Mouse (Mus musculus) liver, embryonic 14.5 days (tissue): ENCODE results near the gene Plekhb1. TPM values are rescaled to one million over a fixed set of nuclear protein-coding genes. Genes with fewer than 3 reads are reported as not detected.

Experiments
- ATAC-seq: fragments of 200-750 bp; cut with Nextera tagmentation; 2 replicates; pipeline ENCODE4 v1.8.0; 2017; ENCODE audit warnings: moderate number of reproducible peaks, mild to moderate bottlenecking, moderate library complexity; ENCODE audit not compliant: insufficient read depth
- DNase-seq, 3 experiments: peaks; one replicate each; pipeline ENCODE4 v3.0.0-alpha.2; 2012 to 2013; ENCODE audit warnings: low read depth in 3 of 3, low spot score in 3 of 3
- H3K27ac ChIP-seq: fragments of 300-500 bp; sonication (generic); 2 replicates; pipeline ENCODE4 v1.5.1; 2014; ENCODE audit warnings: moderate library complexity, mild to moderate bottlenecking, control low read depth, inconsistent platforms
- H3K27me3 ChIP-seq: fragments of 300-500 bp; sonication (generic); 2 replicates; pipeline ENCODE4 v1.6.1; 2014; ENCODE audit warnings: mild to moderate bottlenecking, low read length, moderate library complexity; ENCODE audit not compliant: control insufficient read depth, insufficient read depth
- H3K36me3 ChIP-seq: fragments of 300-500 bp; sonication (generic); replicated peaks from 2 replicates; pipeline ENCODE4 v1.6.1; 2014; ENCODE audit warnings: low read depth; ENCODE audit not compliant: control insufficient read depth, insufficient read depth
- H3K4me1 ChIP-seq, 2 experiments: fragments of 200-500 bp in 1 of 2; fragments of 300-500 bp in 1 of 2; sonication (generic) in 1 of 2; replicated peaks; 2 replicates each; pipeline ENCODE4 v1.6.1; 2012 to 2014; ENCODE audit warnings: antibody characterized with exemption in 1 of 2, inconsistent platforms in 1 of 2, low read length in 1 of 2; ENCODE audit not compliant: control insufficient read depth in 2 of 2, insufficient read depth in 2 of 2
- H3K4me2 ChIP-seq: fragments of 300-500 bp; sonication (generic); 2 replicates; pipeline ENCODE4 v1.6.1; 2014; ENCODE audit warnings: low read depth, mild to moderate bottlenecking, control low read depth, moderate library complexity
- H3K4me3 ChIP-seq, 2 experiments: fragments of 200-500 bp in 1 of 2; fragments of 300-500 bp in 1 of 2; sonication (generic) in 1 of 2; 2 replicates each; pipeline ENCODE4 v1.5.1; 2012 to 2014; ENCODE audit warnings: low read depth in 2 of 2, low read length in 2 of 2, mild to moderate bottlenecking in 2 of 2, control low read depth in 1 of 2, inconsistent platforms in 1 of 2, moderate library complexity in 1 of 2; ENCODE audit not compliant: insufficient read depth in 1 of 2
- H3K9ac ChIP-seq: fragments of 300-500 bp; sonication (generic); replicated peaks from 2 replicates; pipeline ENCODE4 v1.6.1; 2014; ENCODE audit warnings: mild to moderate bottlenecking, control low read depth, moderate library complexity
- H3K9me3 ChIP-seq: fragments of 300-500 bp; sonication (generic); 2 replicates; pipeline ENCODE4 v1.6.1; 2016; ENCODE audit warnings: low read length, mixed read lengths; ENCODE audit not compliant: control insufficient read depth
- CTCF ChIP-seq: IDR thresholded peaks from 2 replicates; pipeline ENCODE4 v1.5.1; 2016; ENCODE audit warnings: antibody characterized with exemption, low read depth, control low read depth
- EP300 ChIP-seq: IDR thresholded peaks from 2 replicates; pipeline ENCODE4 v1.6.1; 2016; ENCODE audit warnings: antibody characterized with exemption, low read depth
- WGBS: fragments of 180-500 bp; shearing (Covaris S2); extraction: QIAGEN DNeasy Blood & Tissue Kit; methylation state at CpG from one replicate; pipeline ENCODE4 v1.1.7; 2014; ENCODE audit not compliant: insufficient replicate concordance; 5-methylcytosine and 5-hydroxymethylcytosine counted together
- polyA plus RNA-seq, 2 experiments: library from polyadenylated mRNA; depleted of rRNA in 1 of 2; stranded (reverse) in 1 of 2; unstranded in 1 of 2; fragments of >200 nt; fragmentation: Nextera tagmentation in 1 of 2; extraction: Ambion mirVana in 1 of 2; gene quantifications; 2 replicates each; pipeline versions ENCODE4 v1.2.1 to v1.2.3; 2012 to 2014

The Plekhb1 gene
- polyA plus RNA-seq, 2 experiments = 0.24 to 0.42 TPM

DNA sequence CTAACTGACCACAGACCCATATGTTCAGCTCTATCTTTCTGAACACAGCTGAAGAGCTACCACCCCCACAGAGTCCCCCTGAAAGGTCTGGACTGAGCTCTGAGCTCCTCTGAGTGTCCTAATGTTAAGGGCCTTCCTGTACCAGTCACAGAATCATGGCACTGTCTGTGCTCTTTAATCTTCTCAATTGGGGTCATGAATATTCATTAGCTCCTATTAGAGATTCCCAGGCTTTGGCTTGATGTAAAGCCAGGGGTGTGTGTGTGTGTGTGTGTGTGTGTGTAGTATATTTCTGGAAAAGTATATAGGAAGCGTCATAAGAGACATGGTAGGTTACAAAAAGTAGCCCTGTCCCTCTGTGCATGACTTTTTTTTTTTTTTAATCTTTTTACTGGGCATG is 21.0 kb upstream of the Plekhb1 start:
- Histone ChIP-seq H3K9me3 (no peaks in the 10 kb centered on the region), H3K27ac (peak overlapping the region; percentile 9; the same call in 1 of the 2 replicates)
- 97% methylated on average over 1 of the region's 1 CpGs for WGBS

DNA sequence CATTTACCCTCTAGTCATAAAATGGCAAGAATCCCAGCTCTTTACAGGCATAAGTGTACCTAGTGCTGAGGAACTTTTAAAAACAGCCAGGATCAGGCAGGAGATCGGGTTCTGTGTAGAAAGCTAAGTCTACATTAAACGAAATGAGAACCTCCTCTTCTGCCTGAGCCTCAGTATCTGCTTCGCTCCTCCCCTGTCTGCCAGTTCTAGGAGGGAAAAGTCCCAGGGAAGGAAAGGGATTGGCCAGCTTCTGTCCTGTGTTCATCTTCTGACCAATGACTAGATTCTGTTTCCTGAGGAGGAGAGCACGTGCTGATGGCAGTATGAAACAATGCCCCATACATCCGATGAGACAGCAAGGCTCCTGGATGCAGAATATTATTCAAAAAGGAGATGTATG is 18.9 kb upstream of the Plekhb1 start:
- ATAC-seq (no peak), DNase-seq (no peak)
- H3K4me1 ChIP-seq = peaks cover 8 to 11% of the 10 kb centered on the region in 2 experiments
- H3K36me3 ChIP-seq = no peaks in the 10 kb centered on the region
- H3K9me3 ChIP-seq = no peaks in the 10 kb centered on the region
- no peaks in the 10 kb centered on the region for H3K27me3 ChIP-seq
- H3K9ac ChIP-seq = no peak overlapping the region
- H3K4me2 ChIP-seq = no peak overlapping the region
- H3K4me3 ChIP-seq = no peak overlapping the region
- no peak overlapping the region for H3K27ac ChIP-seq
- TF ChIP-seq EP300 = no peak
- no peak for TF ChIP-seq CTCF
- 41% methylated on average over 5 of the region's 5 CpGs for WGBS

More for the DNA sequence above, 21.0 kb upstream of the Plekhb1 start:
- DNase-seq (no peak), ATAC-seq (no peak)
- no peak for TF ChIP-seq EP300
- no peak for TF ChIP-seq CTCF
- H3K4me2 ChIP-seq = no peak overlapping the region
- peaks cover 8 to 11% of the 10 kb centered on the region in 2 experiments for H3K4me1 ChIP-seq
- no peaks in the 10 kb centered on the region for H3K36me3 ChIP-seq
- no peaks in the 10 kb centered on the region for H3K27me3 ChIP-seq
- H3K4me3 ChIP-seq = no peak overlapping the region
- no peak overlapping the region for H3K9ac ChIP-seq

DNA sequence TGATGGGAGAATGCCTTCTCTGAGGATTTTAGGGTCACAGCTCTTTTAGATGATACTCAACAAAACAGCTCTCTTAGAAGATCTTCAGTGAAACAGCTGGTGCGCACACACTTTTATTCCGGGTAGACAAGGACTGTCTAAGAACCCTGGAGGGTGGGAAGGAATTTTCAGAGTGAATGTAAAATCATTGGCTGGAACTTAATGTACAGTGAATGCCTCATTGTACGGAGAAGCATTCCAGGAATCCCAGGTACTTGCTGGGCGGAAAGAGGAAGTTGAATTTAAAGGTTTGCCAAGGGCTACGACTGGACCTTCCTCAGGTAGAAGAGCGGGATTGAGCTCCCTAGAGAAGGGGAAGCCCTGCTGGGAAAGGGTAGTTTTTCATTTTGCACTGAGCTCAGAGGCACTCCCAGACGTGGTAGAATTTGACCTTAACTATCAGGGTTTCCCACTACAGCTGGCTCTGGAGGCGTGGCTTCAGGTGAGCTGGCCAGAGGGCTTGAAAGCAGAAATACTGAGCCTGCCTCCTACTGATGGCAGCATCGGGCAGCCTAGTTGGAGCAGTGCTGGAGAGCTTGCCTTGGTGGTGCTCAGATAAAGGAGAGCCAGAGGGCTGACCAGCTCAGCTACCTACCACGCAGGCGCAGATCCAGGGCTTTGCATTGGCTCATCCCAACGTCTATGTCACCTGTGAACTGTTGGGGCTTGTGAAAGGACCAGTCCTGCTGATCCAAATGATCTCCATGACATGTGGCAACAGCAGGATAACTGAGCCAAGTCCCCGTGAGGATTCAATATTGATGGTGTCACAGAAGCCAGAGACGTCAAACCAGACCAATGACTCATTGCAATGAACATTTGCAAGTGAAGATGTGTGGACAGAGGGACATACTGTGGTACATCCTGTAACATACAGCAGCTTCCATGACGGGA is 17.0 kb upstream of the Plekhb1 start:
- H3K4me2 ChIP-seq = no peak overlapping the region
- peaks cover 2 to 4% of the 10 kb centered on the region in 2 experiments; a peak in 2 of 4 replicates for H3K4me1 ChIP-seq
- no peaks in the 10 kb centered on the region for H3K9me3 ChIP-seq
- no peak overlapping the region for H3K27ac ChIP-seq
- no peaks in the 10 kb centered on the region for H3K36me3 ChIP-seq
- TF ChIP-seq CTCF (no peak), EP300 (no peak)
- DNase-seq (no peak), ATAC-seq (no peak)
- WGBS = 53% methylated on average over 15 of the region's 15 CpGs
- no peak overlapping the region for H3K4me3 ChIP-seq
- no peaks in the 10 kb centered on the region for H3K27me3 ChIP-seq
- H3K9ac ChIP-seq = no peak overlapping the region

DNA sequence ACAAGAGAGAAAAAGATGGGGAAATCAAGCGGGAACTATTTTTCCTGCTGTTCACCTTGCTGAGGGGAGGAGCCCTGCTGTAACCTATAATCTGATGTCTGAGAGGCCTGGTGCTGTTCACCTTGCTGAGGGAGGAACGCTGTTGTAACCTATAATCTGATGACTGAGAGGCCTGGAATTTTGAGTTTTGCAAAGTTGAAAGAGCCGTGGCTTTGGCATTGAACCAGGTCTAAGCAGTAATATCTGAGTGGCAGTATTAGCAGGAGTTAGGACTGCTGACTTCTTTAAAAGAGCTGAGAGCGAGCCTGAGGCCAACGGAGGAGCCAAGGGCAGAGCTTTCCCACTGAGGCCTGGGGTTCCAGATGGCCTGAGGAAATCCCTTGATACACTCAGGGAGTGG is 15.8 kb upstream of the Plekhb1 start:
- TF ChIP-seq EP300 = no peak
- no peak for TF ChIP-seq CTCF
- H3K36me3 ChIP-seq = no peaks in the 10 kb centered on the region
- H3K4me2 ChIP-seq = no peak overlapping the region
- H3K4me3 ChIP-seq = no peak overlapping the region
- H3K27me3 ChIP-seq = no peaks in the 10 kb centered on the region; the same call in 1 of the 2 replicates
- no peaks in the 10 kb centered on the region; a peak in 1 of 4 replicates for H3K4me1 ChIP-seq
- DNase-seq (no peak), ATAC-seq (no peak)
- no peak overlapping the region for H3K9ac ChIP-seq
- no peak overlapping the region for H3K27ac ChIP-seq
- WGBS = 69% methylated on average over 5 of the region's 5 CpGs
- no peaks in the 10 kb centered on the region for H3K9me3 ChIP-seq

DNA sequence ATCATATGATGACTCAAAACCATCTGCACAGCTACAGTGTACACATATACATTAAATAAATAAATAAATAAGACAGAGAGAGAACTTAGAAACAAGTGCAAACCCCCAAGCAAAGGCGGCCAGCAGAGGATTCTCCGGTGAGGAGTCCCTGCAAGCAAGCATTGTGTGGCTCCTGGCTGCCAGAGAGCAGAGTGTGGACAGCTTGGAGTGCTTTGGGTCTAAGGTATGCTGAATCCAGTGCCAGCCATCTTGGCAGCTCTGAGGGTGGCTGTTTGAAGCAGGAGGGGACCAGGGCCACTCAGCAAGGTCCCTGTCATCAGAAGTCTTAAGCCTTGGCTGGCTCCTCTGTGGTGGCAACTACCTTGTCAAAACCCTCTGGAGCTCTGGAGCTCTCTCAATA is 12.7 kb upstream of the Plekhb1 start:
- 66% methylated on average over 2 of the region's 2 CpGs for WGBS
- DNase-seq = no peak
- ATAC-seq = no peak
- H3K4me3 ChIP-seq = no peak overlapping the region
- TF ChIP-seq EP300 = no peak
- no peak for TF ChIP-seq CTCF
- H3K4me1 ChIP-seq = no peaks in the 10 kb centered on the region
- no peak overlapping the region for H3K27ac ChIP-seq
- no peak overlapping the region for H3K4me2 ChIP-seq
- H3K9me3 ChIP-seq = no peaks in the 10 kb centered on the region
- H3K9ac ChIP-seq = no peak overlapping the region
- no peaks in the 10 kb centered on the region for H3K36me3 ChIP-seq
- no peaks in the 10 kb centered on the region; the same call in 1 of the 2 replicates for H3K27me3 ChIP-seq
